Mouse (Mus musculus) cerebellum, adult 11 months (tissue): ENCODE results near the gene Tfb1m.

Experiments
- DNase-seq: peaks from one replicate; pipeline ENCODE4 v3.0.0; 2022

The Tfb1m gene

GRCm38 (mm10) chr17:3509841-3510240, 47.7 kb downstream of the Tfb1m start:
- peak; percentile 25 for DNase-seq

GRCm38 (mm10) chr17:3506508-3506907, 51.1 kb downstream of the Tfb1m start:
- DNase-seq, result no peak

- no peak for DNase-seq
Measured at GRCm38 (mm10) chr17:3505711-3506110, 51.9 kb downstream of the Tfb1m start.

GRCm38 (mm10) chr17:3500936-3501335, 56.6 kb downstream of the Tfb1m start:
- no peak for DNase-seq

- DNase-seq, result no peak
Measured at GRCm38 (mm10) chr17:3500076-3500475, 57.5 kb downstream of the Tfb1m start.

- DNase-seq, result no peak
Measured at GRCm38 (mm10) chr17:3499468-3499867, 58.1 kb downstream of the Tfb1m start.

GRCm38 (mm10) chr17:3498580-3498979, 59.0 kb downstream of the Tfb1m start:
- DNase-seq, result no peak

GRCm38 (mm10) chr17:3498086-3498485, 59.5 kb downstream of the Tfb1m start:
- DNase-seq, result no peak

GRCm38 (mm10) chr17:3496080-3496479, 61.5 kb downstream of the Tfb1m start:
- DNase-seq, result no peak

GRCm38 (mm10) chr17:3495576-3495975, 62.0 kb downstream of the Tfb1m start:
- no peak for DNase-seq

- no peak for DNase-seq
Measured at GRCm38 (mm10) chr17:3491667-3492066, 65.9 kb downstream of the Tfb1m start.

GRCm38 (mm10) chr17:3491065-3491464, 66.5 kb downstream of the Tfb1m start:
- no peak for DNase-seq

- DNase-seq, result no peak
Measured at GRCm38 (mm10) chr17:3490216-3490895, 67.2 kb downstream of the Tfb1m start.

GRCm38 (mm10) chr17:3487721-3488601, 69.6 kb downstream of the Tfb1m start:
- no peak for DNase-seq

GRCm38 (mm10) chr17:3487211-3487610, 70.4 kb downstream of the Tfb1m start:
- no peak for DNase-seq

GRCm38 (mm10) chr17:3485851-3486250, 71.7 kb downstream of the Tfb1m start:
- DNase-seq, result no peak

- DNase-seq, result no peak
Measured at GRCm38 (mm10) chr17:3483091-3483490, 74.5 kb downstream of the Tfb1m start.

- DNase-seq, result peak; percentile 35
Measured at GRCm38 (mm10) chr17:3481576-3482575, 75.7 kb downstream of the Tfb1m start.

GRCm38 (mm10) chr17:3476546-3476945, 81.0 kb downstream of the Tfb1m start:
- no peak for DNase-seq

GRCm38 (mm10) chr17:3472018-3472417, 85.6 kb downstream of the Tfb1m start:
- no peak for DNase-seq
